7 mouse cellular contexts compared by ENCODE assay signal in genomic region chr9:62838146-62838505, GRCm38 (mm10). TPM values are rescaled to one million over a fixed set of nuclear protein-coding genes. Genes with fewer than 3 reads are reported as not detected.
DNase-seq lines count a peak whose midpoint lies in the region; ATAC-seq lines count a peak whose summit lies in the region.

No protein-coding gene starts in this region.

- DNase-seq in lung, adult 18-20 months, result no peak
- DNase-seq in limb, embryonic 10.5 days (ENCODE audit: low spot score), result no peak
- no peak for DNase-seq in cerebellum, adult 8-10 months
- DNase-seq in adrenal gland, adult 8-10 months, result no peak

- WGBS in lung, embryonic 15.5 days, result 10% methylated on average over 8 of the region's 8 CpGs
- WGBS in embryonic facial prominence, embryonic 15.5 days, result 20% methylated on average over 8 of the region's 8 CpGs
- WGBS in limb, embryonic 10.5 days, result 15% methylated on average over 8 of the region's 8 CpGs
- 21% methylated on average over 8 of the region's 8 CpGs for WGBS in neural tube, embryonic 15.5 days

- H3K9ac ChIP-seq in lung, embryonic 15.5 days, result peak overlapping the region; percentile 32; the same call in 1 of the 2 replicates
- no peak overlapping the region for H3K9ac ChIP-seq in embryonic facial prominence, embryonic 15.5 days
- H3K9ac ChIP-seq in neural tube, embryonic 15.5 days (replicated peaks), result no peak overlapping the region

- H3K4me3 ChIP-seq in lung, embryonic 15.5 days, result peak overlapping the region; percentile 86
- H3K4me3 ChIP-seq in embryonic facial prominence, embryonic 15.5 days (replicated peaks), result peak overlapping the region; percentile 71
- peak overlapping the region; percentile 89 for H3K4me3 ChIP-seq in limb, embryonic 10.5 days
- peak overlapping the region; percentile 66 for H3K4me3 ChIP-seq in neural tube, embryonic 15.5 days (replicated peaks)

- no peaks in the 10 kb centered on the region for H3K9me3 ChIP-seq in lung, embryonic 15.5 days
- H3K9me3 ChIP-seq in embryonic facial prominence, embryonic 15.5 days (replicated peaks), result no peaks in the 10 kb centered on the region
- no peaks in the 10 kb centered on the region for H3K9me3 ChIP-seq in limb, embryonic 10.5 days (replicated peaks)
- H3K9me3 ChIP-seq in neural tube, embryonic 15.5 days (replicated peaks), result no peaks in the 10 kb centered on the region

- H3K27me3 ChIP-seq in lung, embryonic 15.5 days, result no peaks in the 10 kb centered on the region
- H3K27me3 ChIP-seq in embryonic facial prominence, embryonic 15.5 days, result no peaks in the 10 kb centered on the region
- H3K27me3 ChIP-seq in limb, embryonic 10.5 days (ENCODE audit: low read depth, poor library complexity, severe bottlenecking), result no peaks in the 10 kb centered on the region
- H3K27me3 ChIP-seq in neural tube, embryonic 15.5 days (replicated peaks), result no peaks in the 10 kb centered on the region

- H3K27ac ChIP-seq in lung, embryonic 15.5 days, result peak overlapping the region; percentile 93
- H3K27ac ChIP-seq in embryonic facial prominence, embryonic 15.5 days (replicated peaks), result peak overlapping the region; percentile 82
- peak overlapping the region; percentile 98 for H3K27ac ChIP-seq in limb, embryonic 10.5 days
- peak overlapping the region; percentile 60 for H3K27ac ChIP-seq in neural tube, embryonic 15.5 days (replicated peaks)

- H3K4me1 ChIP-seq in lung, embryonic 15.5 days, result peaks cover 22% of the 10 kb centered on the region
- peaks cover 28% of the 10 kb centered on the region for H3K4me1 ChIP-seq in embryonic facial prominence, embryonic 15.5 days
- peaks cover 35% of the 10 kb centered on the region for H3K4me1 ChIP-seq in limb, embryonic 10.5 days
- peaks cover 11% of the 10 kb centered on the region for H3K4me1 ChIP-seq in neural tube, embryonic 15.5 days

- H3K36me3 ChIP-seq in lung, embryonic 15.5 days, result no peaks in the 10 kb centered on the region
- H3K36me3 ChIP-seq in embryonic facial prominence, embryonic 15.5 days, result no peaks in the 10 kb centered on the region
- H3K36me3 ChIP-seq in limb, embryonic 10.5 days, result peaks cover 6% of the 10 kb centered on the region; the same call in 1 of the 2 replicates
- H3K36me3 ChIP-seq in neural tube, embryonic 15.5 days, result no peaks in the 10 kb centered on the region

- ATAC-seq in lung, embryonic 15.5 days (ENCODE audit: borderline replicate concordance, extremely low read depth, low FRiP score, low TSS enrichment), result no peak
- ATAC-seq in embryonic facial prominence, embryonic 15.5 days (ENCODE audit: insufficient number of reproducible peaks, low FRiP score, low TSS enrichment, low read depth), result no peak
- peak; percentile 30; the same call in 1 of the 2 replicates for ATAC-seq in neural tube, embryonic 15.5 days (ENCODE audit: low FRiP score)

- peak overlapping the region; percentile 92 for H3K4me2 ChIP-seq in lung, embryonic 15.5 days
- peak overlapping the region; percentile 82 for H3K4me2 ChIP-seq in embryonic facial prominence, embryonic 15.5 days (replicated peaks)
- peak overlapping the region; percentile 91 for H3K4me2 ChIP-seq in neural tube, embryonic 15.5 days

RNA-seq across cellular contexts. Expression of gene Cln6, which starts 0.5 kb away (rescaled TPM):
- polyA plus RNA-seq in lung, embryonic 15.5 days (2015; fragmentation: Nextera tagmentation; extraction: Ambion mirVana), result 19.6 and 22.4 TPM in 2 replicates
- polyA plus RNA-seq in embryonic facial prominence, embryonic 15.5 days (2015; fragmentation: Nextera tagmentation; extraction: Ambion mirVana), result 25.1 and 27.1 TPM in 2 replicates
- polyA plus RNA-seq in limb, embryonic 10.5 days (2016; fragmentation: Nextera tagmentation; extraction: Ambion mirVana), result 16.4 and 18.5 TPM in 2 replicates
- 5.7 and 10.5 TPM in 2 replicates for polyA plus RNA-seq in neural tube, embryonic 15.5 days (2015; fragmentation: Nextera tagmentation; extraction: Ambion mirVana)
- total RNA-seq in adrenal gland, adult 8-10 months (2022), result 10 to 100 TPM; 19.4 to 28.7 (median 23.5) TPM

RNA-seq across cellular contexts. Expression of gene Calml4, which starts 19.8 kb away (rescaled TPM):
- 11.8 and 12.8 TPM in 2 replicates for polyA plus RNA-seq in lung, embryonic 15.5 days (2015; fragmentation: Nextera tagmentation; extraction: Ambion mirVana)
- polyA plus RNA-seq in embryonic facial prominence, embryonic 15.5 days (2015; fragmentation: Nextera tagmentation; extraction: Ambion mirVana), result 13.3 and 16.6 TPM in 2 replicates
- polyA plus RNA-seq in limb, embryonic 10.5 days (2016; fragmentation: Nextera tagmentation; extraction: Ambion mirVana), result 3.8 and 4.4 TPM in 2 replicates
- 7.1 and 21.3 TPM in 2 replicates for polyA plus RNA-seq in neural tube, embryonic 15.5 days (2015; fragmentation: Nextera tagmentation; extraction: Ambion mirVana)
- 10 to 100 TPM in 2 of 4 experiments, 1 to 10 TPM in 2; 7.4 to 13.6 (median 10.6) TPM for total RNA-seq in adrenal gland, adult 8-10 months (2022)

RNA-seq across cellular contexts. Expression of gene Fem1b, which starts 26.4 kb away (rescaled TPM):
- 20.8 and 21.7 TPM in 2 replicates for polyA plus RNA-seq in lung, embryonic 15.5 days (2015; fragmentation: Nextera tagmentation; extraction: Ambion mirVana)
- 17.7 and 18.1 TPM in 2 replicates for polyA plus RNA-seq in embryonic facial prominence, embryonic 15.5 days (2015; fragmentation: Nextera tagmentation; extraction: Ambion mirVana)
- 27.3 and 30.3 TPM in 2 replicates for polyA plus RNA-seq in limb, embryonic 10.5 days (2016; fragmentation: Nextera tagmentation; extraction: Ambion mirVana)
- polyA plus RNA-seq in neural tube, embryonic 15.5 days (2015; fragmentation: Nextera tagmentation; extraction: Ambion mirVana), result 39.8 and 45.4 TPM in 2 replicates
- total RNA-seq in adrenal gland, adult 8-10 months (2022), result 10 to 100 TPM; 32.0 to 39.4 (median 37.7) TPM
